Mouse (Mus musculus): ENCODE results near the gene Prnp. TPM values are rescaled to one million over a fixed set of nuclear protein-coding genes. Genes with fewer than 3 reads are reported as not detected.

Gene Prnp
- polyA plus RNA-seq, 2 experiments: 36.1 to 39.1 TPM

DNA sequence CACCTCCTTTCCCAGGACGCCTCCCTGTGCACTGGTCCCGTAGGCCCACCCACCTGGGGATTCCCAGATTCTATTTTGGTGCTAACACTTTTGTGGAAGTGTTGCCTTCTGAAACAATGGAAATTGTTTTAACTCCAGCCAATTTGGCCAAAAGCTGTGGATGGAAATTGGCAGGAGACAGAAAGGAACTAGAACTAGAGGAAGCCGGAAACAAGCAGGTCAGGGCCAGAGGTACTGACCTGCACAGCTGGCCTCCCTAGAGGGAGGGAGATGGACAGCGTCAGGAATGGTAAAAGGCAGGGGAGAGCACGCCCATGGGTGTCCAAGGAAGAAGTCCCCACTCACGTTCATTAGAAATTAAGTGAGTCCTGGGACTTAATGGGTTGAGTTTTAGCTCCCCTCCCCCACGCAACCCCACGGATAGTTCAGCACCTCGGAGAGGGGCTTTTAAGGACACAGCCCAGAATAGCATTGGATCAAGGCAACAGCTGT is 48.0 kb downstream of the Prnp start:
- Histone ChIP-seq H3K4me1 (ENCODE audit: control insufficient read depth, insufficient read depth, low read length) (no peaks in the 10 kb centered on the region; the same call in 1 of the 2 replicates), H3K9me3 (ENCODE audit: control insufficient read depth, low read length) (no peaks in the 10 kb centered on the region), H3K36me3 (ENCODE audit: control insufficient read depth, insufficient read depth, low read length) (no peaks in the 10 kb centered on the region), H3K9ac (ENCODE audit: low read depth, low read length, severe bottlenecking) (no peak overlapping the region), H3K4me2 (replicated peaks; ENCODE audit: low read depth, low read length, severe bottlenecking) (no peak overlapping the region), H3K4me3 (replicated peaks; ENCODE audit: low read length) (no peak overlapping the region), H3K27ac (replicated peaks; ENCODE audit: low read depth, low read length) (no peak overlapping the region), H3K27me3 (ENCODE audit: control insufficient read depth, insufficient read depth, low read length) (peaks cover 18% of the 10 kb centered on the region; the same call in 1 of the 2 replicates)
- no peak for TF ChIP-seq POLR2A (IDR thresholded peaks at IDR 0.05; ENCODE audit: borderline replicate concordance, extremely low read depth, insufficient read depth, insufficient read length)
- ATAC-seq (ENCODE audit: low FRiP score, low read depth): no peak
- 52% methylated on average over 9 of the region's 9 CpGs for WGBS
- DNase-seq (ENCODE audit: low spot score): peak; percentile 29

- Histone ChIP-seq H3K9ac (ENCODE audit: low read depth, low read length, severe bottlenecking) (no peak overlapping the region), H3K36me3 (ENCODE audit: control insufficient read depth, insufficient read depth, low read length) (no peaks in the 10 kb centered on the region), H3K27ac (replicated peaks; ENCODE audit: low read depth, low read length) (no peak overlapping the region), H3K4me2 (replicated peaks; ENCODE audit: low read depth, low read length, severe bottlenecking) (no peak overlapping the region), H3K9me3 (ENCODE audit: control insufficient read depth, low read length) (no peaks in the 10 kb centered on the region), H3K4me3 (replicated peaks; ENCODE audit: low read length) (no peak overlapping the region), H3K4me1 (ENCODE audit: control insufficient read depth, insufficient read depth, low read length) (no peaks in the 10 kb centered on the region), H3K27me3 (ENCODE audit: control insufficient read depth, insufficient read depth, low read length) (no peaks in the 10 kb centered on the region)
- no peak for TF ChIP-seq POLR2A (IDR thresholded peaks at IDR 0.05; ENCODE audit: borderline replicate concordance, extremely low read depth, insufficient read depth, insufficient read length)
- no peak for ATAC-seq (ENCODE audit: low FRiP score, low read depth)
- WGBS: 80% methylated on average over 2 of the region's 2 CpGs
- DNase-seq (ENCODE audit: low spot score): no peak
Measured at GRCm38 (mm10) chr2:131961671-131962070, 51.9 kb downstream of the Prnp start.

DNA sequence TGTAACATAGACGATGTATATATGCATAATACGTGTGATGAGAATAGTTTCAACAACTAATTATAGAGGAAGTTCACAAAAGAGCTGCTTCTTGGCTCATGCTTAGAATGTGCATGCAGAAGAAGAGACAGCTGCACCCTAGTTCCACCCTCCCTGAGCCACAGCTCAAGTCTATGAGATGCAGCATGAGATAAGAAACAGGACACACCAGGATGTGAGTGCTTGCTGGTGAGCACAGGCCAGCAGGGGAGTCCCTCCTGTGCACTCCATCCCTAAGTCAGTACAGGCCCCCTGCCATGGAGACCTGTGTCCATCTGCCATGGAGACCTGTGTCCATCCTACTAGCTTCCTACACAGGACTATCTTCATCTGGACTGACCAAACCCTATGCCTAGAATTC is 60.9 kb downstream of the Prnp start:
- no peaks in the 10 kb centered on the region for H3K4me1 ChIP-seq (ENCODE audit: control insufficient read depth, insufficient read depth, low read length)
- 83% methylated on average over 2 of the region's 2 CpGs for WGBS
- ATAC-seq (ENCODE audit: low FRiP score, low read depth): no peak

GRCm38 (mm10) chr2:131971098-131971497 is 61.4 kb downstream of the Prnp start:
- TF ChIP-seq POLR2A (IDR thresholded peaks at IDR 0.05; ENCODE audit: borderline replicate concordance, extremely low read depth, insufficient read depth, insufficient read length): no peak

More for the DNA sequence above, 60.9 kb downstream of the Prnp start:
- no peak for DNase-seq (ENCODE audit: low spot score)
- Histone ChIP-seq H3K36me3 (ENCODE audit: control insufficient read depth, insufficient read depth, low read length) (no peaks in the 10 kb centered on the region), H3K9ac (ENCODE audit: low read depth, low read length, severe bottlenecking) (no peak overlapping the region), H3K4me2 (replicated peaks; ENCODE audit: low read depth, low read length, severe bottlenecking) (no peak overlapping the region), H3K27ac (replicated peaks; ENCODE audit: low read depth, low read length) (no peak overlapping the region), H3K9me3 (ENCODE audit: control insufficient read depth, low read length) (no peaks in the 10 kb centered on the region), H3K4me3 (replicated peaks; ENCODE audit: low read length) (no peak overlapping the region), H3K27me3 (ENCODE audit: control insufficient read depth, insufficient read depth, low read length) (no peaks in the 10 kb centered on the region)
- no peak for TF ChIP-seq POLR2A (IDR thresholded peaks at IDR 0.05; ENCODE audit: borderline replicate concordance, extremely low read depth, insufficient read depth, insufficient read length)

GRCm38 (mm10) chr2:131976663-131977062 is 66.9 kb downstream of the Prnp start:
- no peaks in the 10 kb centered on the region for H3K4me1 ChIP-seq (ENCODE audit: control insufficient read depth, insufficient read depth, low read length)
- DNase-seq (ENCODE audit: low spot score): no peak
- H3K36me3 ChIP-seq (ENCODE audit: control insufficient read depth, insufficient read depth, low read length): no peaks in the 10 kb centered on the region
- H3K27ac ChIP-seq (replicated peaks; ENCODE audit: low read depth, low read length): no peak overlapping the region
- H3K9me3 ChIP-seq (ENCODE audit: control insufficient read depth, low read length): peaks cover 6% of the 10 kb centered on the region; the same call in 1 of the 2 replicates
- TF ChIP-seq POLR2A (IDR thresholded peaks at IDR 0.05; ENCODE audit: borderline replicate concordance, extremely low read depth, insufficient read depth, insufficient read length): no peak
- no peak for ATAC-seq (ENCODE audit: low FRiP score, low read depth)
- no peaks in the 10 kb centered on the region for H3K27me3 ChIP-seq (ENCODE audit: control insufficient read depth, insufficient read depth, low read length)
- no peak overlapping the region for H3K4me2 ChIP-seq (replicated peaks; ENCODE audit: low read depth, low read length, severe bottlenecking)
- 64% methylated on average over 3 of the region's 3 CpGs for WGBS
- H3K4me3 ChIP-seq (replicated peaks; ENCODE audit: low read length): no peak overlapping the region
- H3K9ac ChIP-seq (ENCODE audit: low read depth, low read length, severe bottlenecking): no peak overlapping the region

More at GRCm38 (mm10) chr2:131971098-131971497, 61.4 kb downstream of the Prnp start:
- H3K4me3 ChIP-seq (replicated peaks; ENCODE audit: low read length): no peak overlapping the region
- H3K4me2 ChIP-seq (replicated peaks; ENCODE audit: low read depth, low read length, severe bottlenecking): no peak overlapping the region
- WGBS: 76% methylated on average over 4 of the region's 4 CpGs
- DNase-seq (ENCODE audit: low spot score) (no peak), ATAC-seq (ENCODE audit: low FRiP score, low read depth) (no peak)
- no peak overlapping the region for H3K27ac ChIP-seq (replicated peaks; ENCODE audit: low read depth, low read length)
- no peaks in the 10 kb centered on the region for H3K4me1 ChIP-seq (ENCODE audit: control insufficient read depth, insufficient read depth, low read length)
- H3K9ac ChIP-seq (ENCODE audit: low read depth, low read length, severe bottlenecking): no peak overlapping the region
- H3K36me3 ChIP-seq (ENCODE audit: control insufficient read depth, insufficient read depth, low read length): no peaks in the 10 kb centered on the region
- H3K9me3 ChIP-seq (ENCODE audit: control insufficient read depth, low read length): no peaks in the 10 kb centered on the region
- H3K27me3 ChIP-seq (ENCODE audit: control insufficient read depth, insufficient read depth, low read length): no peaks in the 10 kb centered on the region
